Mouse (Mus musculus): ENCODE results near the gene Hyal3. TPM values are rescaled to one million over a fixed set of nuclear protein-coding genes. Genes with fewer than 3 reads are reported as not detected.
A peak's percentile ranks its signal among the peaks of the same experiment; 100 is the strongest.

Hyal3 gene
- polyA plus RNA-seq, 1 experiment from 2014 or later = 1.5 TPM

- ATAC-seq (replicated peaks; ENCODE audit: low FRiP score) (peak; percentile 61), DNase-seq (ENCODE audit: low spot score) (peak; percentile 85)
- Histone ChIP-seq H3K4me2 (peak overlapping the region; percentile 97), H3K4me3 (ENCODE audit: low read depth, low read length) (peak overlapping the region; percentile 89), H3K27ac (ENCODE audit: low read depth, low read length) (peak overlapping the region; percentile 90), H3K9me3 (ENCODE audit: control insufficient read depth, low read length) (no peaks in the 10 kb centered on the region), H3K9ac (ENCODE audit: low read depth, low read length) (peak overlapping the region; percentile 96), H3K27me3 (replicated peaks; ENCODE audit: control insufficient read depth, insufficient read depth, low read length) (no peaks in the 10 kb centered on the region), H3K4me1 (replicated peaks; ENCODE audit: control insufficient read depth, insufficient read depth, low read length) (peaks cover 54% of the 10 kb centered on the region), H3K36me3 (ENCODE audit: control insufficient read depth, insufficient read depth, low read length) (peaks cover 6% of the 10 kb centered on the region; the same call in 1 of the 2 replicates)
- 1% methylated on average over 33 of the region's 33 CpGs for WGBS
Measured at GRCm38 (mm10) chr9:107633091-107633660, 52.6 kb downstream of the Hyal3 start.

- whole genome bisulfite sequencing = 1% methylated on average over 15 of the region's 15 CpGs
- Histone ChIP-seq H3K9me3 (ENCODE audit: control insufficient read depth, low read length) (no peaks in the 10 kb centered on the region), H3K9ac (ENCODE audit: low read depth, low read length) (peak overlapping the region; percentile 96), H3K4me2 (peak overlapping the region; percentile 97), H3K27ac (ENCODE audit: low read depth, low read length) (peak overlapping the region; percentile 90), H3K4me3 (ENCODE audit: low read depth, low read length) (peak overlapping the region; percentile 89), H3K27me3 (replicated peaks; ENCODE audit: control insufficient read depth, insufficient read depth, low read length) (no peaks in the 10 kb centered on the region), H3K36me3 (ENCODE audit: control insufficient read depth, insufficient read depth, low read length) (peaks cover 2% of the 10 kb centered on the region; the same call in 1 of the 2 replicates), H3K4me1 (replicated peaks; ENCODE audit: control insufficient read depth, insufficient read depth, low read length) (peaks cover 48% of the 10 kb centered on the region)
- DNase-seq (ENCODE audit: low spot score) (peak; percentile 65), ATAC-seq (replicated peaks; ENCODE audit: low FRiP score) (peak; percentile 19)
Measured at GRCm38 (mm10) chr9:107633661-107634405, 53.2 kb downstream of the Hyal3 start.

GRCm38 (mm10) chr9:107634406-107635278 is 54.0 kb downstream of the Hyal3 start:
- Histone ChIP-seq H3K9me3 (ENCODE audit: control insufficient read depth, low read length) (no peaks in the 10 kb centered on the region), H3K4me2 (peak overlapping the region; percentile 97), H3K27me3 (replicated peaks; ENCODE audit: control insufficient read depth, insufficient read depth, low read length) (no peaks in the 10 kb centered on the region), H3K36me3 (ENCODE audit: control insufficient read depth, insufficient read depth, low read length) (peaks cover 2% of the 10 kb centered on the region; the same call in 1 of the 2 replicates), H3K27ac (ENCODE audit: low read depth, low read length) (peak overlapping the region; percentile 90), H3K9ac (ENCODE audit: low read depth, low read length) (peak overlapping the region; percentile 96), H3K4me1 (replicated peaks; ENCODE audit: control insufficient read depth, insufficient read depth, low read length) (peaks cover 40% of the 10 kb centered on the region), H3K4me3 (ENCODE audit: low read depth, low read length) (peak overlapping the region; percentile 89)
- DNase-seq (ENCODE audit: low spot score) (no peak), ATAC-seq (replicated peaks; ENCODE audit: low FRiP score) (0 out of 2 replicates have a peak, but pooled peaks have one; percentile 1)
- WGBS = under 1% methylated on average over 35 of the region's 35 CpGs

- peak within 1 kb of the TSS; percentile 89 for H3K4me3 ChIP-seq (ENCODE audit: low read depth, low read length)
- ATAC-seq (replicated peaks; ENCODE audit: low FRiP score) (peak; percentile 96), DNase-seq (ENCODE audit: low spot score) (peak; percentile 95)
- WGBS = 2% methylated on average over 38 of the region's 38 CpGs
- H3K9me3 ChIP-seq (ENCODE audit: control insufficient read depth, low read length) = no peaks in the 10 kb centered on the region
- H3K4me1 ChIP-seq (replicated peaks; ENCODE audit: control insufficient read depth, insufficient read depth, low read length) = peaks cover 32% of the 10 kb centered on the region
- H3K9ac ChIP-seq (ENCODE audit: low read depth, low read length) = peak within 1 kb of the TSS; percentile 96
- no peaks in the 10 kb centered on the region for H3K27me3 ChIP-seq (replicated peaks; ENCODE audit: control insufficient read depth, insufficient read depth, low read length)
- peak within 1 kb of the TSS; percentile 90 for H3K27ac ChIP-seq (ENCODE audit: low read depth, low read length)
- H3K4me2 ChIP-seq = peak within 1 kb of the TSS; percentile 97
- H3K36me3 ChIP-seq (ENCODE audit: control insufficient read depth, insufficient read depth, low read length) = peaks cover 2% of the 10 kb centered on the region; the same call in 1 of the 2 replicates
Measured at GRCm38 (mm10) chr9:107635279-107636028, 54.8 kb downstream of the Hyal3 start, which contains the start of gene Gnai2. TSS of gene Gnai2 (minus strand) at chr9:107635367.

Other genes with a start within 250 kb of the Hyal3 start
- 8.2 and 8.7 TPM in 2 replicates for gene Hemk1, start 242.5 kb upstream of the Hyal3 start, polyA plus RNA-seq (2014; fragmentation: Nextera tagmentation; extraction: Ambion mirVana)
- gene 6430571L13Rik, start 240.2 kb upstream of the Hyal3 start, polyA plus RNA-seq (2014; fragmentation: Nextera tagmentation; extraction: Ambion mirVana) = 0.05 and 0.10 TPM in 2 replicates
- gene Cacna2d2, start 181.2 kb upstream of the Hyal3 start, polyA plus RNA-seq (2014; fragmentation: Nextera tagmentation; extraction: Ambion mirVana) = 0.13 and 0.18 TPM in 2 replicates
- gene Tmem115, start 46.9 kb upstream of the Hyal3 start, polyA plus RNA-seq (2014; fragmentation: Nextera tagmentation; extraction: Ambion mirVana) = 35.4 and 35.9 TPM in 2 replicates
- 28.9 and 31.0 TPM in 2 replicates for gene Cyb561d2, start 38.6 kb upstream of the Hyal3 start, polyA plus RNA-seq (2014; fragmentation: Nextera tagmentation; extraction: Ambion mirVana)
- 26.5 and 31.3 TPM in 2 replicates for gene Nprl2, start 38.6 kb upstream of the Hyal3 start, polyA plus RNA-seq (2014; fragmentation: Nextera tagmentation; extraction: Ambion mirVana)
- 0.10 and 0.35 TPM in 2 replicates for gene Zmynd10, start 33.5 kb upstream of the Hyal3 start, polyA plus RNA-seq (2014; fragmentation: Nextera tagmentation; extraction: Ambion mirVana)
- 31.2 and 37.0 TPM in 2 replicates for gene Rassf1, start 29.3 kb upstream of the Hyal3 start, polyA plus RNA-seq (2014; fragmentation: Nextera tagmentation; extraction: Ambion mirVana)
- gene Tusc2, start 17.6 kb upstream of the Hyal3 start, polyA plus RNA-seq (2014; fragmentation: Nextera tagmentation; extraction: Ambion mirVana) = 60.6 and 62.7 TPM in 2 replicates
- gene Hyal2, start 12.9 kb upstream of the Hyal3 start, polyA plus RNA-seq (2014; fragmentation: Nextera tagmentation; extraction: Ambion mirVana) = 89.7 and 92.5 TPM in 2 replicates
- gene Hyal1, start 3.9 kb upstream of the Hyal3 start, polyA plus RNA-seq (2014; fragmentation: Nextera tagmentation; extraction: Ambion mirVana) = 4.2 and 4.6 TPM in 2 replicates
- 20.5 and 20.7 TPM in 2 replicates for gene Naa80, start 1.9 kb upstream of the Hyal3 start, polyA plus RNA-seq (2014; fragmentation: Nextera tagmentation; extraction: Ambion mirVana)
- 219 and 230 TPM in 2 replicates for gene Ifrd2, start 6.8 kb downstream of the Hyal3 start, polyA plus RNA-seq (2014; fragmentation: Nextera tagmentation; extraction: Ambion mirVana)
- 0.63 and 0.79 TPM in 2 replicates for gene Sema3b, start 28.4 kb downstream of the Hyal3 start, polyA plus RNA-seq (2014; fragmentation: Nextera tagmentation; extraction: Ambion mirVana)
- gene Gnai2, start 54.5 kb downstream of the Hyal3 start, polyA plus RNA-seq (2014; fragmentation: Nextera tagmentation; extraction: Ambion mirVana) = 217 and 233 TPM in 2 replicates
- gene Slc38a3, start 88.7 kb downstream of the Hyal3 start, polyA plus RNA-seq (2014; fragmentation: Nextera tagmentation; extraction: Ambion mirVana) = 3.9 and 4.0 TPM in 2 replicates
- gene Gnat1, start 98.9 kb downstream of the Hyal3 start, polyA plus RNA-seq (2014; fragmentation: Nextera tagmentation; extraction: Ambion mirVana) = 4.7 and 5.0 TPM in 2 replicates
- gene Sema3f, start 129.7 kb downstream of the Hyal3 start, polyA plus RNA-seq (2014; fragmentation: Nextera tagmentation; extraction: Ambion mirVana) = 5.9 and 6.2 TPM in 2 replicates
- gene Rbm5, start 190.2 kb downstream of the Hyal3 start, polyA plus RNA-seq (2014; fragmentation: Nextera tagmentation; extraction: Ambion mirVana) = 115 and 123 TPM in 2 replicates

Data from liver, embryonic 11.5 days (tissue).